Mouse (Mus musculus): ENCODE measurements at regions not wholly inside any gene's neighbourhood (a gene's known extent, or its start where the extent isn't known, plus 50 kb on each side); places are given as distances from the start of the nearest gene placed in this dataset.

GRCm38 (mm10) chr14:62001481-62001949 lies 290.9 kb upstream of the Rnaseh2b start:
- DNase-seq (ENCODE audit: low spot score), result no peak

- DNase-seq (ENCODE audit: low spot score), result no peak
Observed at GRCm38 (mm10) chr14:62002131-62002530, 290.3 kb upstream of the Rnaseh2b start.

- no peak for DNase-seq (ENCODE audit: low spot score)
Observed at GRCm38 (mm10) chr14:62003013-62003781, 289.2 kb upstream of the Rnaseh2b start.

GRCm38 (mm10) chr14:62003797-62004196 lies 288.6 kb upstream of the Rnaseh2b start:
- no peak for DNase-seq (ENCODE audit: low spot score)

- DNase-seq (ENCODE audit: low spot score), result no peak
Observed at GRCm38 (mm10) chr14:62008707-62009106, 283.7 kb upstream of the Rnaseh2b start.

GRCm38 (mm10) chr14:62018804-62019203 lies 273.6 kb upstream of the Rnaseh2b start:
- DNase-seq (ENCODE audit: low spot score), result no peak

- no peak for DNase-seq (ENCODE audit: low spot score)
Observed at GRCm38 (mm10) chr14:62020996-62021395, 271.4 kb upstream of the Rnaseh2b start.

GRCm38 (mm10) chr14:62022193-62022592 lies 270.2 kb upstream of the Rnaseh2b start:
- DNase-seq (ENCODE audit: low spot score), result no peak

- no peak for DNase-seq (ENCODE audit: low spot score)
Observed at GRCm38 (mm10) chr14:62023022-62023421, 269.4 kb upstream of the Rnaseh2b start.

- peak; percentile 17 for DNase-seq (ENCODE audit: low spot score)
Observed at GRCm38 (mm10) chr14:62027751-62028279, 264.6 kb upstream of the Rnaseh2b start.

- DNase-seq (ENCODE audit: low spot score), result no peak
Observed at GRCm38 (mm10) chr14:62030059-62030458, 262.3 kb upstream of the Rnaseh2b start.

- DNase-seq (ENCODE audit: low spot score), result no peak
Observed at GRCm38 (mm10) chr14:62033661-62034060, 258.7 kb upstream of the Rnaseh2b start.

GRCm38 (mm10) chr14:62034664-62035063 lies 257.7 kb upstream of the Rnaseh2b start:
- no peak for DNase-seq (ENCODE audit: low spot score)

GRCm38 (mm10) chr14:62035416-62035815 lies 257.0 kb upstream of the Rnaseh2b start:
- DNase-seq (ENCODE audit: low spot score), result no peak

- DNase-seq (ENCODE audit: low spot score), result no peak
Observed at GRCm38 (mm10) chr14:62037514-62037913, 254.9 kb upstream of the Rnaseh2b start.

GRCm38 (mm10) chr14:62037917-62038316 lies 254.5 kb upstream of the Rnaseh2b start:
- DNase-seq (ENCODE audit: low spot score), result no peak

GRCm38 (mm10) chr14:62042305-62043116 lies 249.9 kb upstream of the Rnaseh2b start:
- DNase-seq (ENCODE audit: low spot score), result peak; percentile 22

GRCm38 (mm10) chr14:62043117-62043422 lies 249.3 kb upstream of the Rnaseh2b start:
- DNase-seq (ENCODE audit: low spot score), result no peak

- DNase-seq (ENCODE audit: low spot score), result no peak
Observed at GRCm38 (mm10) chr14:62050941-62051340, 241.4 kb upstream of the Rnaseh2b start.

- no peak for DNase-seq (ENCODE audit: low spot score)
Observed at GRCm38 (mm10) chr14:62051923-62052322, 240.5 kb upstream of the Rnaseh2b start.

GRCm38 (mm10) chr14:62053004-62053403 lies 239.4 kb upstream of the Rnaseh2b start:
- no peak for DNase-seq (ENCODE audit: low spot score)

- DNase-seq (ENCODE audit: low spot score), result no peak
Observed at GRCm38 (mm10) chr14:62057096-62057495, 235.3 kb upstream of the Rnaseh2b start.

- no peak for DNase-seq (ENCODE audit: low spot score)
Observed at GRCm38 (mm10) chr14:62058100-62058499, 234.3 kb upstream of the Rnaseh2b start.

Measured in yolk sac, embryonic 10.5 days (tissue).